Mouse (Mus musculus) cerebellum, adult 11 months (tissue): Measurements from ENCODE around the gene Trdmt1.

ENCODE experiments used
- DNase-seq: peaks from one replicate; pipeline ENCODE4 v3.0.0; 2022

The Trdmt1 gene

GRCm38 (mm10) chr2:13556239-13556638 is 11.8 kb upstream of the Trdmt1 start:
- DNase-seq: no peak

- no peak for DNase-seq
Observed at GRCm38 (mm10) chr2:13553966-13554365, 9.5 kb upstream of the Trdmt1 start.

- no peak for DNase-seq
Observed at GRCm38 (mm10) chr2:13548749-13549148, 4.3 kb upstream of the Trdmt1 start.

- no peak for DNase-seq
Observed at GRCm38 (mm10) chr2:13543519-13544124, 846 bp downstream of the Trdmt1 start.

- no peak for DNase-seq
Observed at GRCm38 (mm10) chr2:13539860-13540259, 4.6 kb downstream of the Trdmt1 start.

GRCm38 (mm10) chr2:13538704-13539377 is 5.6 kb downstream of the Trdmt1 start:
- DNase-seq: no peak

- no peak for DNase-seq
Observed at GRCm38 (mm10) chr2:13538258-13538657, 6.2 kb downstream of the Trdmt1 start.

- DNase-seq: no peak
Observed at GRCm38 (mm10) chr2:13537733-13538132, 6.7 kb downstream of the Trdmt1 start.

GRCm38 (mm10) chr2:13536747-13537146 is 7.7 kb downstream of the Trdmt1 start:
- no peak for DNase-seq

GRCm38 (mm10) chr2:13530639-13531038 is 13.8 kb downstream of the Trdmt1 start:
- DNase-seq: no peak

DNA sequence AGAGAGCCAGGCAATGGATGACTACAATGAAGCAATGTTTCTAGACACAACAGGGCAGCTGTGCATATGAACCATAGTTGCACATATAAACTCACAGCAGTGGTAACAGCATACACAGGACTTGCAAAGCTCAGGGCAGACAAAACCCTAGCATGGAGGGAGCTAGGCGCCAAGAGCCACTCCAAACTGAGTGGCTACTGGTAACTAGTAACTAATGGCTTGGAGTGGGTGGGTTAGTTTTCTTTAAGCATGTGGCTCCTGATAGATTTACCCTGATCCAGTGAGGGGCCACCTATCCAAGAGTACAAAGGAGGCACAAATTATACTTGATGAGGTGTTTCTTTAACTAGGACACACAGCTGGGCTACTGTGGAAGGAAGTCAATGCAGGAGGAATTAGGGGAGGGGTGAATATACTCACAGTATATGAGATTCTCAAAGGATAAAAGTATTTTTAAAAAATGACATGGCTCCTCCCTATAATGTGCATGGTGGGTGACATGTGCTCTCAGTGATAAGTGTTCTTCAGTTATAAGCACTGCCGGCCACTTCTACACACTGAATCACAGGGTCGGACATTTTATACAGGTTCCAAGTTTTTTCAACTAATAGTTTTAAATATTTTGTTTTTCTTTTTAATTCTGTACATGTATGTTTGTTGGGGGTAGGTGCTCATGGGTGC is 15.1 kb downstream of the Trdmt1 start:
- DNase-seq: no peak

DNA sequence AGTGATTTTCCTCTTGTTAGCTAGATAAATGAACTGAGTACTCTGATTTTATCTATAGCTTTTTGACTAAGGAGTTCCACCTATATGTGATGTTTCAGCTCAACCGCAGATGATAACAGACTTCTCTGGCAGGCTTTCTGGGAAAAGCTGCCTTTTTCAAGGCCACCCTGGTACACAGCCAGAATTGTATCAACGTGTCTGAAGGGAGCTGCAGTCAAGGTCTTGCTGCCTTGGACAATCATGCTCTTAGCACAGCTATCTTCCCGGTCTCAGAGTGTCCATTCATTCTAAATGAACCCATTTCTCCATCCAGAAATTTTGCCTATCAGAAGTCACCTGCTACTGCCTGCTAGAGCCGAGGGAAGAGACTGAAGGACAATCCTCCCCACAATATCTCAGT is 16.9 kb downstream of the Trdmt1 start:
- DNase-seq: no peak

DNA sequence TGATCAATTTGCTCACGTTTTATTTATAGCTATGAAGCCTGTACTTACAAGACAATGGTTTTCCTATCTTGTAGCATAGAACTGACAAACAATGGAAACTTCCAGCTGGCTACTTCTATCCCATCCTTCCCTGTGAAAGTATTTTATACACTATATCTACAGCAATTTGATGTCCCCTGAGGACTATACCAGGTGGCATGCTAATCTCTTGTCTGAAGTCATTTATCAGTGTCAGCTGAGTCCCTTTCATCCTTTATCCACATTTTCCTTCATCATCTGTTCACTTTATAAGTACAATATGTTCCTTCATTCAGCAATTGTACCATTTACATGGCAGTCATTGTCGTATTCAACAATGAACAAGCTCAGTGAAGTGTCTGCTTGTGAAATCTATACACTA is 17.3 kb downstream of the Trdmt1 start:
- no peak for DNase-seq

- DNase-seq: no peak
Observed at GRCm38 (mm10) chr2:13526205-13526604, 18.3 kb downstream of the Trdmt1 start.

DNA sequence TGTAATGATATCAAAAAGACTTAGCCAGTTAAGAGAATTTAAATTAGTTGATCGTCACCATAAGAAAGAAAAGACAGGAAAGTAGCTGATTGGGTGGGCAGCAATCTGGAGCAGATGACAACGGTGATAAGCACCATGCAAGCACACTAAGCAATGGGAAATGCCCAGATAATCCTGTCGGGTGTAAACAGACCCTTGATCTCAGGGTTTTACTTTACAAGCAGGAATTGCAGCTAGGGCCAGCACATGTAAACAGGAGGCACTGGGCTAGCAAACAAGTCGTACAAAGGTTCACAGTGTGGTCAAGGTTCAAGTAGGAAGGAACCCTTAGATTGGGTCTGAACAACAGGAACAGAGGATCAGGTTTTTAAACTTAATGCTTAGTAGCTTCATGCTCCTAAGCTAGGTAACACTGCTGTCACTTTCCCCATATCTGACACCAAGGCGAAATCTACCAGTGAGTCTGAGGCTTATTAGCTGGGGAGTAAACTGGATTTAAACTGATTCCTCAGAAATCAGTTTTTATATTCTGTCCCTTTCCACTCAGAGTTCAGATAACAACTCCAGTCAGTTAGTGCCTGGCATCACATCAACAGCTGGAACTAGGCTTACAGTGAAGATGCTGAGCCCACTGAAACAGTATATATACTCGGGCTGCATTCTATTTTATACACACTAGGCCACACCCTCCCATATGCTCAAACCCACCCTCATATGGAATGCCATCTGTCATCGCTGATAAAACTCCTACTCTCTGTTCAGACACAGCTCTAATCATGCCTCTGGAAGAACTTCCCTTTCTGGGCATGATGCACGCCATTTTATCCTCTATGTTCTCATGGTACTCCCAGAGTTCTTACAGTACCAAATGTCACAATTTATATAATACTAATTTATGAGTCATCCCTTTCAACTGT is 20.7 kb downstream of the Trdmt1 start:
- no peak for DNase-seq

GRCm38 (mm10) chr2:13522106-13522505 is 22.4 kb downstream of the Trdmt1 start:
- no peak for DNase-seq

- no peak for DNase-seq
Observed at GRCm38 (mm10) chr2:13514949-13515348, 29.5 kb downstream of the Trdmt1 start.

- no peak for DNase-seq
Observed at GRCm38 (mm10) chr2:13502717-13503116, 41.8 kb downstream of the Trdmt1 start.

- DNase-seq: no peak
Observed at GRCm38 (mm10) chr2:13501553-13501952, 42.9 kb downstream of the Trdmt1 start.

DNA sequence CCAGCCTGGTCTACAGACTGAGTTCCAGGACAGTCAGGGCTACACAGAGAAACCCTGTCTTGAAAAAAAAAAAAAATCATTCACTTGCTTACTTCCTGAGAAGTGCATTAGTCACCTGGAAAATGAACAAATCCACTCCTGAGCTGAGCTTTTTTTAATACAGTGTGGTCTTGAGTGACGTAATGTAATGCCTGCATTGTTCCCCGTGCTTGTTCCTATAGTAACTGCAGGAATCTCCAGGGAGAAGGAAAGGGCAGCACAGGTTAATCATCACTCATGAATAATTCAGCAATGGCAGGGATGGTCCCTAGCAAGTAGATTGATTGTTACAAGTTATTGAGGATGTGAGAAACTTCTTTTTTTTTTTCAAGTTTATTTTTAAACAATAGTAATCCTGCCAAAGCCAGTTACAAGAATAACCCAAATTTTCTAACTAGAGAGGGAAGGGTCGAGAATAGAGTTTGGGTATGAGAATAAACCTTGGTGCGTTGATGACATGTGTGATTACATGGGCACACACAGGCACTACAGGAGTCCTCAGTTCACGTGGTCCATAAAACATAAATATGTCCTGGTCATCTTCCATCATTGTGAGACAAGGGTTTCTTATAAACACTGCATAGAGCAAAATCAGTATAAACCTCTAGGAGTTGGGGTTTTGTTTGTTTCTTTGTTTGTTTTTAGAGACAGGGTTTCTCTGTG is 44.0 kb downstream of the Trdmt1 start:
- no peak for DNase-seq

GRCm38 (mm10) chr2:13499196-13499595 is 45.3 kb downstream of the Trdmt1 start:
- no peak for DNase-seq

GRCm38 (mm10) chr2:13496087-13496486 is 48.4 kb downstream of the Trdmt1 start:
- DNase-seq: no peak

DNA sequence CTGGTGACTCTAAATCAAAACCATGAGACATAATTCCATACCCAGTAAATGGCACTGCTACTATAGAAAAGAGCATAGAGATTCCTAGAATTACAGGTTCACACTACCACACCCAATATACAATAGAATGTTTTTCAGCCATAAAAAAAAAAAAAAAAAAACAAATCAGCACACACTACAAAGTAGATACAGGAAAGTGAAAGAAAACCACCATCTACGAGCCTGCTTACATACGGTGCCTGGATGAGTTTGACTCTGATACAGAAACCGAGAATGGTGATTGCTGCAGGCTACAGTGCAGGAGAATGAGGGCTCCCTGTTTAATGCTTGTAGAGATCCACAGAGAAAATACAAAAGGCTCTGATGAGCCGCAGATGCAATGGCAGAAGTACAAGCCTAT is 51.5 kb downstream of the Trdmt1 start:
- DNase-seq: no peak
